Mouse (Mus musculus) liver, postnatal 0 days (tissue): ENCODE results near the gene Tube1.

ENCODE experiments used
- CTCF ChIP-seq: sonication (generic); IDR thresholded peaks from 2 replicates; pipeline ENCODE4 v1.5.1; 2016; ENCODE audit warnings: antibody characterized with exemption, low read depth
- EP300 ChIP-seq: IDR thresholded peaks from 2 replicates; pipeline ENCODE4 v1.6.1; 2016; ENCODE audit warnings: antibody characterized with exemption, low read depth, mild to moderate bottlenecking

DNA sequence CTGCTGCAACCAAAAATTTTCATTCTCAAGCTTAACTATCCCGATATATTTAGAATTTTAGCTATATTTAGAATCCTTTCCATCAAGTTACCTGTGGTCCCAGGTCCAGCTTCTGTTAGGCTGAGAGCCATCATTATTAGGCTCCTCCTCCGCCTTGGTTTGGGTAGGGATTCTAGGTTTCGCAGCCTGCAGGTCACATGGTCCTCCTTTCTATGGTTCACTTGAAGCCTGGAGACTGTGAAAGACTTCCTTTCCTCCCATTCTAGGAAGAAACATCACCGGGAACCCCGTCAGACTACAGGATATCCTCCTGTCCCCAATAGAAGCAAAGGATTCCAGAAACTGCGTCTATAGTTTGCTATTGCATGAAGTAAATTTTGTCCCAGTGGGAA is 38.8 kb downstream of the Tube1 start:
- TF ChIP-seq EP300: no peak
- no peak for TF ChIP-seq CTCF
